Mouse (Mus musculus): Measurements from ENCODE around the gene Tm4sf20. TPM values are rescaled to one million over a fixed set of nuclear protein-coding genes. Genes with fewer than 3 reads are reported as not detected.

Gene Tm4sf20
- total and polyA plus RNA-seq, 2 experiments from 2014 or later: not detected

DNA sequence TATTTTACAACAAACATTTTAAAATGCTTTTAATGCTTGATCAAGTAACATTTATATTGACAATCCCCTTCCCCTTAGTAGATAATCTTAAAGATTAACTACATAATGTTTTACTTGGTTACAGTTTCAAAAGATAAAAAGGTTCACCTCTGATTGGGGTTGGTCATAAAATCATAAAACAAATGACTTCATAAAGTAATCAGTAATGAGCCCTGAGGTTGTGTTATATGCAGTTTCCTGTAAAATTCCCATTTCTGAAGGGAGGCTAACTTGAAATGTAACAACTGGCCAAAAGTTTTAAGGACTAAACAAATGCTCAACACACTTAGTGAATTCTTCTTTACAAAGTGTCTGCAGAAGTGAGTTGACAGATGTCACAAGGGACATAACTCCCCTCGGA, 2.0 kb downstream of the Tm4sf20 start:
- Histone ChIP-seq H3K4me1 (ENCODE audit: insufficient read depth, low read length) (no peaks in the 10 kb centered on the region), H3K27me3 (ENCODE audit: insufficient read depth, low read length) (no peaks in the 10 kb centered on the region), H3K9me3 (ENCODE audit: low read length) (no peaks in the 10 kb centered on the region), H3K36me3 (ENCODE audit: insufficient read depth, low read length) (no peaks in the 10 kb centered on the region), H3K27ac (no peak overlapping the region), H3K4me3 (ENCODE audit: low read length) (no peak overlapping the region), H3K9ac (replicated peaks; ENCODE audit: low read length) (no peak overlapping the region), H3K4me2 (ENCODE audit: low read depth, low read length) (no peak overlapping the region)
- DNase-seq (ENCODE audit: low spot score) (no peak), ATAC-seq (no peak)
- 72% methylated on average over 1 of the region's 1 CpGs for WGBS
- TF ChIP-seq CTCF (IDR thresholded peaks at IDR 0.05; ENCODE audit: low read depth): no peak

DNA sequence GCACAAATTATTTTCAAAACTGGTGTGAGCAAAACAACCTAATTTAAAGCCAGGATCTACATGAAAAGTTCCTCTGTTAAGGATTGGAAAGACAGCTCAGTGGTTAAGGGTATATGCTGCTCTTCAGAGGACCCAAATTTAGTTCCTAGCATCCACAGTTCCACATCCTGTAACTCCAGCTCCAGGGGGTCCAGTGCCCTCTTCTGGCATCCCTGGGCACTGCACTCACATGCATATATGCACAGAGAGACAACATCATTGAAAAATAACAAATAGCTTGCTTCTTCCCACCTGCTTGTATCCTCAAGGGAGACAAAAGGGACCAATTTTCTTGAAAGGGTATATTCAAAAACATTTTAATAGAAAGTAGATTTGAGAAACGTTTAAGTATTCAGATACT, 6.0 kb downstream of the Tm4sf20 start:
- Histone ChIP-seq H3K4me2 (ENCODE audit: low read depth, low read length) (no peak overlapping the region), H3K36me3 (ENCODE audit: insufficient read depth, low read length) (no peaks in the 10 kb centered on the region), H3K4me1 (ENCODE audit: insufficient read depth, low read length) (no peaks in the 10 kb centered on the region), H3K9ac (replicated peaks; ENCODE audit: low read length) (no peak overlapping the region), H3K9me3 (ENCODE audit: low read length) (no peaks in the 10 kb centered on the region), H3K4me3 (ENCODE audit: low read length) (no peak overlapping the region), H3K27me3 (ENCODE audit: insufficient read depth, low read length) (no peaks in the 10 kb centered on the region), H3K27ac (no peak overlapping the region)
- ATAC-seq (no peak), DNase-seq (ENCODE audit: low spot score) (no peak)
- TF ChIP-seq CTCF (IDR thresholded peaks at IDR 0.05; ENCODE audit: low read depth): peak; percentile 19
- WGBS: 87% methylated on average over 1 of the region's 1 CpGs

DNA sequence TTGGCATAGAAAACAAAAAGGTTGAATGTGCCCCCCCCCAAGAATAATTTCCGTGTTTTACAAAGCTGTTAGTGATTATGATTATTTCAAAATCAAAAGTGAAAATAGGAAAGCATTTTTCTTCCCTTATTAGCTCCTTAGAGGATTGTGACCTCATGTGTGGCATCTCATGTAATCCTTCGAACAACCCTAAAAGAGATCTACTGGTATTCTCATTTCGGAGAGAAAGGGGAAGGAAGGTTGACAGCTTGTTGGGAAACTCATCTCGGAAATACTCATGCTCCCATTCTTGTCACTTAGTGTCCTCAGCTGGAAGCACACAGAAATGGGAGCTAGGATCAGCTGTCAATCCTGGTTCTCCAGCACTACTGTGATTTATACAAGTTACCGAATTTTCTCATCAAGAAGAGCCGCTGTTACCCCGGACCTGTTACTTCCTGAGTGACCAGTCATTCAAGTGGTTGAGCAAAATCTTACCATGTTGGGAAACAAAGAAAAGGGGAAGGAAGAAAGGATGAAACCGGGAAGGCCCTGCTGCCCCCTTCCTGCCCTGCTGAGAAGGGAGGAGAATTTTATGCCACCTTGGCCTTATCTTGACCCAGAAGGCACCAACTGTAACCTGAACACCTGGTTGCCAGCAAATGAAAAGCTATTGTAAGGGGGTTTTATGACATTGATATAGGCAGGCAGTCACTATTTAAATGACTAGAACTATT, 6.6 kb downstream of the Tm4sf20 start:
- DNase-seq (ENCODE audit: low spot score) (no peak), ATAC-seq (no peak)
- H3K27me3 ChIP-seq (ENCODE audit: insufficient read depth, low read length): no peaks in the 10 kb centered on the region
- 93% methylated on average over 8 of the region's 8 CpGs for WGBS
- no peak overlapping the region for H3K9ac ChIP-seq (replicated peaks; ENCODE audit: low read length)
- no peak overlapping the region for H3K4me2 ChIP-seq (ENCODE audit: low read depth, low read length)
- no peak overlapping the region for H3K27ac ChIP-seq
- H3K4me1 ChIP-seq (ENCODE audit: insufficient read depth, low read length): no peaks in the 10 kb centered on the region
- no peak for TF ChIP-seq CTCF (IDR thresholded peaks at IDR 0.05; ENCODE audit: low read depth)
- H3K4me3 ChIP-seq (ENCODE audit: low read length): no peak overlapping the region
- H3K36me3 ChIP-seq (ENCODE audit: insufficient read depth, low read length): no peaks in the 10 kb centered on the region
- H3K9me3 ChIP-seq (ENCODE audit: low read length): no peaks in the 10 kb centered on the region

DNA sequence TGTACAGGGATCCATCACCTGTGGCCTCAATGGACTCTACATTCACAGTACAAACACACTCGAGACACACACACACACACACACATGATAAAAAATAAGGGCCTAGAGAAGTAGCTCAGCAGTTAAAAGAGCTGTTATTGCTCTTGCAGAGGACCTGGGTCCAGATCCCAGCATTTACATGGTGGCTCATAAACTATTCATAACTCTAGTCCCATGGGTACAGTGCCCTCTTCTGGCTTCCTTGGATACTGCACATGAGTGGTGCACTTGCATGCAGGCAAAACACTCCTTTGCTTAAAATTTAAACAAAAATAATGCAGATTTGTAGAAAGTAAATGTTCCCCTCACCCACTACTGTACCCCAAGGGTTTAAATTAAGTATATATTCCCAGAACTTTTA, 8.7 kb downstream of the Tm4sf20 start:
- Histone ChIP-seq H3K9ac (replicated peaks; ENCODE audit: low read length) (no peak overlapping the region), H3K27ac (no peak overlapping the region), H3K27me3 (ENCODE audit: insufficient read depth, low read length) (no peaks in the 10 kb centered on the region), H3K9me3 (ENCODE audit: low read length) (no peaks in the 10 kb centered on the region), H3K36me3 (ENCODE audit: insufficient read depth, low read length) (peaks cover 8% of the 10 kb centered on the region), H3K4me3 (ENCODE audit: low read length) (no peak overlapping the region), H3K4me2 (ENCODE audit: low read depth, low read length) (no peak overlapping the region), H3K4me1 (ENCODE audit: insufficient read depth, low read length) (no peaks in the 10 kb centered on the region)
- 95% methylated on average over 1 of the region's 1 CpGs for WGBS
- DNase-seq (ENCODE audit: low spot score): no peak
- ATAC-seq: no peak
- peak; percentile 37; the same call in 1 of the 2 replicates for TF ChIP-seq CTCF (IDR thresholded peaks at IDR 0.05; ENCODE audit: low read depth)

DNA sequence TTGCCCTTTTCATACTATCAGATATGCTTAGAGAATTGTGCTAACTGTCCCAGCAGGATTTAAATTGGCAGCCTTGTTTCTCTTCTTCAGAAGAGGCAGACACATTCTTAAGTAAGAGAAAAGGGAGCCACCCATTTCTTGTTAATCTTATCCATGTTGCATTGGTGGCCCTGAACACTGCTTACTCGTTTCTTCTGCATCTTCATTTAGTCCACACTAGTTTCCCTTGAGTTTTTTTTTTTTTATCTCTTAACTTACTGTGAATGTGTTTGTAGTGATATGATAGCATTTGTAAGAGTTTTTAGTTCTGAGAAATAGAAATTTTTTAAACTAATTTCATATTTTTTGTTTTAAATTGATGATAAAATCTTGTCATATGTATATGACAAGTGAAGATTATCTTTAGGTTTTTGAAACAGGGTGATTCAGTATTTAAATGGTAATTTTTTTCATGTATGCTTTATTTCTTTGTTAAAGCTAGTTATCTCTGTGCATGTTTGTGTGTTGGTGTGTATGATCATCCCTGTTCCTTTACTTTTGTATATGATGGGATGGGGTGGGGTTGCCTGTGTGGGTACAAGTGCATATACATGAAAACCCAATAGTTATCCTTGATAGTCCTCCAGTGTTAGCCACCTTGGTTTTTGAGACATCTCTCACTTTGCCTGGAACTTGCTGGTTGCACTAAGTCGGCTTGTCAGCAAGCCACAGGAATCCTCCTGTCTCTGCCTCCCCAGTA, 20.4 kb downstream of the Tm4sf20 start:
- no peak for ATAC-seq
- H3K36me3 ChIP-seq (ENCODE audit: insufficient read depth, low read length): peaks cover 16% of the 10 kb centered on the region
- WGBS: 91% methylated on average over 2 of the region's 2 CpGs
- H3K9ac ChIP-seq (replicated peaks; ENCODE audit: low read length): no peak overlapping the region
- DNase-seq (ENCODE audit: low spot score): no peak
- no peaks in the 10 kb centered on the region for H3K4me1 ChIP-seq (ENCODE audit: insufficient read depth, low read length)
- H3K9me3 ChIP-seq (ENCODE audit: low read length): no peaks in the 10 kb centered on the region
- H3K4me3 ChIP-seq (ENCODE audit: low read length): no peak overlapping the region
- no peak overlapping the region for H3K27ac ChIP-seq
- no peak for TF ChIP-seq CTCF (IDR thresholded peaks at IDR 0.05; ENCODE audit: low read depth)
- no peaks in the 10 kb centered on the region for H3K27me3 ChIP-seq (ENCODE audit: insufficient read depth, low read length)
- no peak overlapping the region for H3K4me2 ChIP-seq (ENCODE audit: low read depth, low read length)

DNA sequence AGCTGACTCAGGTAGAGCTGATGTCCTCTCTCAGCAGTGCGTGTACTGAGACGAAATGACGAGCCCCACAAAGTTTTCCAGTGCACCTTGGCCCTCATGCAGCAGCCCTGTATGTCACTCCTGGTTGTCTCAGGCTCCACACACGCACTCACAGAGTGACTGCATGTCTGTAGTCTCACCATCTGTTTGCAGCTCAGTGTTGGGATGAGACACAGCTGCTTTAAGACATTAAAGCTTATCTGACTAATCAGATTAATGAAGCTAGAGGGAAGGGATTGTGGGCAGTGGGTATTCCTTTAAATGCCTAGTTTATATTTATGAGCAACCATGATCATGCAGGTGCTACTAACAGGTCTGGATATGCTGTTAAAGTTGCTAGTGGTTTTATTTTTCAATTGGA, 21.9 kb downstream of the Tm4sf20 start:
- no peak for DNase-seq (ENCODE audit: low spot score)
- H3K9ac ChIP-seq (replicated peaks; ENCODE audit: low read length): no peak overlapping the region
- ATAC-seq: no peak
- H3K36me3 ChIP-seq (ENCODE audit: insufficient read depth, low read length): 0 out of 2 replicates have a peak, but pooled peaks cover 13% of the 10 kb centered on the region
- no peaks in the 10 kb centered on the region for H3K9me3 ChIP-seq (ENCODE audit: low read length)
- H3K27ac ChIP-seq: no peak overlapping the region
- H3K4me3 ChIP-seq (ENCODE audit: low read length): no peak overlapping the region
- H3K27me3 ChIP-seq (ENCODE audit: insufficient read depth, low read length): no peaks in the 10 kb centered on the region
- 76% methylated on average over 4 of the region's 4 CpGs for WGBS
- H3K4me1 ChIP-seq (ENCODE audit: insufficient read depth, low read length): no peaks in the 10 kb centered on the region
- H3K4me2 ChIP-seq (ENCODE audit: low read depth, low read length): no peak overlapping the region
- TF ChIP-seq CTCF (IDR thresholded peaks at IDR 0.05; ENCODE audit: low read depth): no peak

DNA sequence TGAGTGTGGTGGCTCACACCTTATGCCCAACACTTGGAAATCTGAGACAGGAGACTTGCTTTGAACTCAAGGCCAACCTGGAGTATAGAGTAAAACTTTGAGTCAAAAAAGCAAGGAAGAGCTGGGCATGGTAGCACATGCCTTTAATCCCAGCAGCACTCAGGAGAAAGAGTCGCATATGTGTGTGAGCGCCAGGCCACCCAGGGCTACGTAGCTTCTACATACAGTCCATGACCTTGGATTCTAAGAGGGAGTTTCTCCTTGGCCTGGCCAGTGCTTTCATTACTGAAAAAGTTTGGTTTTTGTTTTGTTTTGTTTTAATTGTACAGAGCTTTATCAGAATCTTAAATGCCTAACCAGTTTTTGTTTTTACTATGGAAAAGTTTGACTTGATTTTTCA, 24.3 kb downstream of the Tm4sf20 start:
- no peak for DNase-seq (ENCODE audit: low spot score)
- no peak for ATAC-seq
- WGBS: 90% methylated on average over 3 of the region's 3 CpGs
- Histone ChIP-seq H3K9ac (replicated peaks; ENCODE audit: low read length) (no peak overlapping the region), H3K4me1 (ENCODE audit: insufficient read depth, low read length) (no peaks in the 10 kb centered on the region), H3K27ac (no peak overlapping the region), H3K4me2 (ENCODE audit: low read depth, low read length) (no peak overlapping the region), H3K27me3 (ENCODE audit: insufficient read depth, low read length) (no peaks in the 10 kb centered on the region), H3K9me3 (ENCODE audit: low read length) (no peaks in the 10 kb centered on the region), H3K4me3 (ENCODE audit: low read length) (no peak overlapping the region), H3K36me3 (ENCODE audit: insufficient read depth, low read length) (0 out of 2 replicates have a peak, but pooled peaks cover 18% of the 10 kb centered on the region)
- no peak for TF ChIP-seq CTCF (IDR thresholded peaks at IDR 0.05; ENCODE audit: low read depth)

Data from hindbrain, postnatal 0 days (tissue).